Mouse (Mus musculus): ENCODE data around the gene Gm20896. TPM values are rescaled to one million over a fixed set of nuclear protein-coding genes. Genes with fewer than 3 reads are reported as not detected.
"Not testable (repeated sequence)": the region's sequence is repeated elsewhere in the genome, so short reads cannot be mapped to it uniquely, and the experiment has no call there.

Gm20896 gene
- total RNA-seq (2022) = not detected

DNA sequence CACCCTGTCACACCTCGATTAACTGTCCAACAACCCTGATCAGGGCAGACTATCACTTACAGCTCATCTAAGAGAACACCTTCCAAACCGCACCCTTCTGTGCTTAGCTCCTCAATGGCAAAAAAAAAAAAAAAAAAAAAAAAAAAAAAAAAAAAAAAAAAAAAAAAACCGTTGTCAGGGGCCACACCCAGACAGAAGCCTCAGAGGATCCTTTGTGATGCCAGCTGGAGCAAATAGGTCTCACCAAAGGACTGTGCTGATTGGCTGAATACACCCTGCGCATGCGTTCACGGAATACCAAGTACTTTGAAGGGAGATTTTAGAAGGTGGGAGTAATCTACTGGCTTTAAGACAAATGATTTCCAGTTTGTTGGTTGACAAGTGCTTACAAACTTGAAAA is at the start of gene Gm20896:
Gene Gm20896 (minus strand): TSS at position 101 of the 400 bp plus-strand sequence.
- not testable (repeated sequence) for DNase-seq (ENCODE audit: low spot score in 2 of 2)

Measured in left cerebral cortex, adult 8-10 months (tissue).